Mouse (Mus musculus): Measurements from ENCODE around the gene Per2. TPM values are rescaled to one million over a fixed set of nuclear protein-coding genes. Genes with fewer than 3 reads are reported as not detected.

The Per2 gene
- polyA plus RNA-seq, 1 experiment: 0.05 TPM

GRCm38 (mm10) chr1:91454927-91455326, 4.2 kb downstream of the Per2 start:
- H3K4me3 ChIP-seq (replicated peaks): no peak overlapping the region
- H3K9me3 ChIP-seq (ENCODE audit: control insufficient read depth, low read length): no peaks in the 10 kb centered on the region
- TF ChIP-seq GATA1 (IDR thresholded peaks at IDR 0.05; ENCODE audit: low read length): no peak
- no peak for TF ChIP-seq TAL1 (IDR thresholded peaks at IDR 0.05; ENCODE audit: low read length)
- peaks cover 5% of the 10 kb centered on the region; the same call in 1 of the 2 replicates for H3K36me3 ChIP-seq (ENCODE audit: control insufficient read depth)
- peaks cover 50% of the 10 kb centered on the region for H3K4me1 ChIP-seq (ENCODE audit: control insufficient read depth)
- H3K27me3 ChIP-seq (ENCODE audit: control insufficient read depth): no peaks in the 10 kb centered on the region; the same call in 1 of the 2 replicates

GRCm38 (mm10) chr1:91454366-91454765, 4.8 kb downstream of the Per2 start:
- TF ChIP-seq TAL1 (IDR thresholded peaks at IDR 0.05; ENCODE audit: low read length): no peak
- no peak for TF ChIP-seq GATA1 (IDR thresholded peaks at IDR 0.05; ENCODE audit: low read length)
- Histone ChIP-seq H3K9me3 (ENCODE audit: control insufficient read depth, low read length) (no peaks in the 10 kb centered on the region), H3K36me3 (ENCODE audit: control insufficient read depth) (peaks cover 11% of the 10 kb centered on the region), H3K4me1 (ENCODE audit: control insufficient read depth) (peaks cover 49% of the 10 kb centered on the region), H3K27me3 (ENCODE audit: control insufficient read depth) (no peaks in the 10 kb centered on the region; the same call in 1 of the 2 replicates), H3K4me3 (replicated peaks) (no peak overlapping the region)

- no peaks in the 10 kb centered on the region for H3K9me3 ChIP-seq (ENCODE audit: control insufficient read depth, low read length)
- H3K27me3 ChIP-seq (ENCODE audit: control insufficient read depth): no peaks in the 10 kb centered on the region; the same call in 1 of the 2 replicates
- peaks cover 46% of the 10 kb centered on the region for H3K4me1 ChIP-seq (ENCODE audit: control insufficient read depth)
- peaks cover 15% of the 10 kb centered on the region for H3K36me3 ChIP-seq (ENCODE audit: control insufficient read depth)
- no peak overlapping the region for H3K4me3 ChIP-seq (replicated peaks)
- TF ChIP-seq GATA1 (IDR thresholded peaks at IDR 0.05; ENCODE audit: low read length): no peak
Observed at GRCm38 (mm10) chr1:91453932-91454331, 5.2 kb downstream of the Per2 start.

GRCm38 (mm10) chr1:91451547-91452084, 7.5 kb downstream of the Per2 start:
- no peak overlapping the region for H3K4me3 ChIP-seq (replicated peaks)
- no peak for TF ChIP-seq TAL1 (IDR thresholded peaks at IDR 0.05; ENCODE audit: low read length)
- no peak for TF ChIP-seq GATA1 (IDR thresholded peaks at IDR 0.05; ENCODE audit: low read length)
- H3K4me1 ChIP-seq (ENCODE audit: control insufficient read depth): peaks cover 34% of the 10 kb centered on the region
- peaks cover 36% of the 10 kb centered on the region for H3K36me3 ChIP-seq (ENCODE audit: control insufficient read depth)
- H3K27me3 ChIP-seq (ENCODE audit: control insufficient read depth): no peaks in the 10 kb centered on the region
- peaks cover 11% of the 10 kb centered on the region for H3K9me3 ChIP-seq (ENCODE audit: control insufficient read depth, low read length)

- H3K9me3 ChIP-seq (ENCODE audit: control insufficient read depth, low read length): peaks cover 11% of the 10 kb centered on the region
- H3K36me3 ChIP-seq (ENCODE audit: control insufficient read depth): peaks cover 40% of the 10 kb centered on the region
- H3K4me3 ChIP-seq (replicated peaks): no peak overlapping the region
- H3K4me1 ChIP-seq (ENCODE audit: control insufficient read depth): peaks cover 33% of the 10 kb centered on the region
- H3K27me3 ChIP-seq (ENCODE audit: control insufficient read depth): no peaks in the 10 kb centered on the region
- TF ChIP-seq TAL1 (IDR thresholded peaks at IDR 0.05; ENCODE audit: low read length) (no peak), GATA1 (IDR thresholded peaks at IDR 0.05; ENCODE audit: low read length) (no peak)
Observed at GRCm38 (mm10) chr1:91450851-91451250, 8.3 kb downstream of the Per2 start.

- TF ChIP-seq GATA1 (IDR thresholded peaks at IDR 0.05; ENCODE audit: low read length) (no peak), TAL1 (IDR thresholded peaks at IDR 0.05; ENCODE audit: low read length) (no peak)
- H3K4me3 ChIP-seq (replicated peaks): no peak overlapping the region
- no peaks in the 10 kb centered on the region for H3K27me3 ChIP-seq (ENCODE audit: control insufficient read depth)
- peaks cover 11% of the 10 kb centered on the region for H3K9me3 ChIP-seq (ENCODE audit: control insufficient read depth, low read length)
- peaks cover 49% of the 10 kb centered on the region for H3K36me3 ChIP-seq (ENCODE audit: control insufficient read depth)
- peaks cover 14% of the 10 kb centered on the region for H3K4me1 ChIP-seq (ENCODE audit: control insufficient read depth)
Observed at GRCm38 (mm10) chr1:91448688-91449087, 10.4 kb downstream of the Per2 start.

- Histone ChIP-seq H3K4me1 (ENCODE audit: control insufficient read depth) (peaks cover 7% of the 10 kb centered on the region; the same call in 1 of the 2 replicates), H3K36me3 (ENCODE audit: control insufficient read depth) (peaks cover 63% of the 10 kb centered on the region), H3K27me3 (ENCODE audit: control insufficient read depth) (no peaks in the 10 kb centered on the region), H3K9me3 (ENCODE audit: control insufficient read depth, low read length) (peaks cover 11% of the 10 kb centered on the region), H3K4me3 (replicated peaks) (no peak overlapping the region)
- no peak for TF ChIP-seq GATA1 (IDR thresholded peaks at IDR 0.05; ENCODE audit: low read length)
- TF ChIP-seq TAL1 (IDR thresholded peaks at IDR 0.05; ENCODE audit: low read length): no peak
Observed at GRCm38 (mm10) chr1:91446511-91446910, 12.6 kb downstream of the Per2 start.

GRCm38 (mm10) chr1:91446060-91446459, 13.1 kb downstream of the Per2 start:
- no peak for TF ChIP-seq GATA1 (IDR thresholded peaks at IDR 0.05; ENCODE audit: low read length)
- TF ChIP-seq TAL1 (IDR thresholded peaks at IDR 0.05; ENCODE audit: low read length): no peak
- H3K9me3 ChIP-seq (ENCODE audit: control insufficient read depth, low read length): peaks cover 11% of the 10 kb centered on the region
- no peak overlapping the region for H3K4me3 ChIP-seq (replicated peaks)
- H3K4me1 ChIP-seq (ENCODE audit: control insufficient read depth): peaks cover 7% of the 10 kb centered on the region; the same call in 1 of the 2 replicates
- no peaks in the 10 kb centered on the region for H3K27me3 ChIP-seq (ENCODE audit: control insufficient read depth)
- H3K36me3 ChIP-seq (ENCODE audit: control insufficient read depth): peaks cover 63% of the 10 kb centered on the region

GRCm38 (mm10) chr1:91444841-91445830, 14.0 kb downstream of the Per2 start:
- TF ChIP-seq GATA1 (IDR thresholded peaks at IDR 0.05; ENCODE audit: low read length) (no peak), TAL1 (IDR thresholded peaks at IDR 0.05; ENCODE audit: low read length) (no peak)
- Histone ChIP-seq H3K4me1 (ENCODE audit: control insufficient read depth) (peaks cover 5% of the 10 kb centered on the region; the same call in 1 of the 2 replicates), H3K36me3 (ENCODE audit: control insufficient read depth) (peaks cover 61% of the 10 kb centered on the region), H3K9me3 (ENCODE audit: control insufficient read depth, low read length) (peaks cover 11% of the 10 kb centered on the region), H3K27me3 (ENCODE audit: control insufficient read depth) (no peaks in the 10 kb centered on the region), H3K4me3 (replicated peaks) (no peak overlapping the region)
